Mouse (Mus musculus) forebrain, embryonic 16.5 days (tissue): ENCODE results near the gene Supt3. TPM values are rescaled to one million over a fixed set of nuclear protein-coding genes. Genes with fewer than 3 reads are reported as not detected.
A peak's percentile ranks its signal among the peaks of the same experiment; 100 is the strongest.

Experiments used
- ATAC-seq: fragments of 200-750 bp; cut with Nextera tagmentation; 2 replicates; pipeline ENCODE4 v1.8.0; 2017; ENCODE audit warnings: mild to moderate bottlenecking, moderate library complexity
- H3K27ac ChIP-seq: fragments of 300-500 bp; sonication (generic); 2 replicates; pipeline ENCODE4 v1.5.1; 2014; ENCODE audit warnings: low read length, control low read depth
- H3K27me3 ChIP-seq: fragments of 300-500 bp; sonication (generic); replicated peaks from 2 replicates; pipeline ENCODE4 v1.6.1; 2014; ENCODE audit warnings: low read length; ENCODE audit not compliant: control insufficient read depth, insufficient read depth
- H3K36me3 ChIP-seq: fragments of 300-500 bp; sonication (generic); 2 replicates; pipeline ENCODE4 v1.6.1; 2014; ENCODE audit not compliant: control insufficient read depth, insufficient read depth
- H3K4me1 ChIP-seq: fragments of 300-500 bp; sonication (generic); replicated peaks from 2 replicates; pipeline ENCODE4 v1.6.1; 2014; ENCODE audit warnings: low read length; ENCODE audit not compliant: control insufficient read depth, insufficient read depth
- H3K4me2 ChIP-seq: fragments of 300-500 bp; sonication (generic); 2 replicates; pipeline ENCODE4 v1.6.1; 2014; ENCODE audit warnings: mild to moderate bottlenecking, low read length, control low read depth
- H3K4me3 ChIP-seq: fragments of 300-500 bp; sonication (generic); replicated peaks from 2 replicates; pipeline ENCODE4 v1.5.1; 2014; ENCODE audit warnings: mild to moderate bottlenecking, low read length, control low read depth
- H3K9ac ChIP-seq: fragments of 300-500 bp; sonication (generic); replicated peaks from 2 replicates; pipeline ENCODE4 v1.6.1; 2014; ENCODE audit warnings: low read depth, low read length, control low read depth
- H3K9me3 ChIP-seq: fragments of 300-500 bp; sonication (generic); 2 replicates; pipeline ENCODE4 v1.6.1; 2016; ENCODE audit warnings: low read length; ENCODE audit not compliant: control insufficient read depth
- WGBS: fragments of 180-500 bp; shearing (Covaris S2); extraction: QIAGEN DNeasy Blood & Tissue Kit; methylation state at CpG from one replicate; pipeline ENCODE4 v1.1.7; 2014; 5-methylcytosine and 5-hydroxymethylcytosine counted together
- polyA plus RNA-seq: library from polyadenylated mRNA; unstranded; fragments of >200 nt; fragmentation: Nextera tagmentation; extraction: Ambion mirVana; gene quantifications from 2 replicates; pipeline ENCODE4 v1.2.1, GENCODE M21; 2015

Gene Supt3
- 20.4 and 20.5 TPM in 2 replicates for polyA plus RNA-seq

GRCm38 (mm10) chr17:44776738-44777270, at the start of gene Supt3:
Gene Supt3 (plus strand): TSS chr17:44777152.
- WGBS = under 1% methylated on average over 37 of the region's 40 CpGs
- peak; percentile 95 for ATAC-seq
- Histone ChIP-seq H3K4me3 (peak within 1 kb of the TSS; percentile 96), H3K9ac (peak within 1 kb of the TSS; percentile 99), H3K4me2 (peak within 1 kb of the TSS; percentile 67), H3K27ac (peak within 1 kb of the TSS; percentile 93), H3K9me3 (no peaks in the 10 kb centered on the region), H3K36me3 (no peaks in the 10 kb centered on the region), H3K27me3 (no peaks in the 10 kb centered on the region), H3K4me1 (peaks cover 7% of the 10 kb centered on the region)

- H3K27me3 ChIP-seq = peaks cover 9% of the 10 kb centered on the region; the same call in 1 of the 2 replicates
- H3K4me2 ChIP-seq = no peak overlapping the region
- no peak for ATAC-seq
- no peaks in the 10 kb centered on the region for H3K4me1 ChIP-seq
- no peaks in the 10 kb centered on the region for H3K36me3 ChIP-seq
- H3K27ac ChIP-seq = no peak overlapping the region
- H3K4me3 ChIP-seq = no peak overlapping the region
- no peaks in the 10 kb centered on the region for H3K9me3 ChIP-seq
- no peak overlapping the region for H3K9ac ChIP-seq
Observed at GRCm38 (mm10) chr17:44727675-44728074, 49.3 kb upstream of the Supt3 start.

GRCm38 (mm10) chr17:44728464-44728863, 48.5 kb upstream of the Supt3 start:
- Histone ChIP-seq H3K4me3 (no peak overlapping the region), H3K9ac (no peak overlapping the region), H3K27me3 (peaks cover 11% of the 10 kb centered on the region), H3K9me3 (no peaks in the 10 kb centered on the region), H3K27ac (no peak overlapping the region), H3K4me2 (no peak overlapping the region), H3K4me1 (no peaks in the 10 kb centered on the region), H3K36me3 (no peaks in the 10 kb centered on the region)
- 65% methylated on average over 2 of the region's 2 CpGs for WGBS
- ATAC-seq = no peak

GRCm38 (mm10) chr17:44733544-44734310, 43.2 kb upstream of the Supt3 start:
- peaks cover 37% of the 10 kb centered on the region for H3K27me3 ChIP-seq
- H3K4me3 ChIP-seq = peak overlapping the region; percentile 79
- H3K36me3 ChIP-seq = no peaks in the 10 kb centered on the region
- peaks cover 31% of the 10 kb centered on the region for H3K4me1 ChIP-seq
- 4% methylated on average over 23 of the region's 23 CpGs for WGBS
- no peaks in the 10 kb centered on the region for H3K9me3 ChIP-seq
- no peak overlapping the region for H3K27ac ChIP-seq
- H3K4me2 ChIP-seq = peak overlapping the region; percentile 86
- no peak for ATAC-seq
- no peak overlapping the region for H3K9ac ChIP-seq

GRCm38 (mm10) chr17:44734501-44735222, 42.3 kb upstream of the Supt3 start:
- H3K4me2 ChIP-seq = peak overlapping the region; percentile 86
- H3K36me3 ChIP-seq = no peaks in the 10 kb centered on the region
- WGBS = under 1% methylated on average over 48 of the region's 48 CpGs
- peak; percentile 27 for ATAC-seq
- peak overlapping the region; percentile 79 for H3K4me3 ChIP-seq
- H3K4me1 ChIP-seq = peaks cover 31% of the 10 kb centered on the region
- H3K27me3 ChIP-seq = peaks cover 46% of the 10 kb centered on the region
- H3K27ac ChIP-seq = no peak overlapping the region
- no peaks in the 10 kb centered on the region for H3K9me3 ChIP-seq
- H3K9ac ChIP-seq = peak overlapping the region; percentile 41

GRCm38 (mm10) chr17:44735223-44735990, 41.5 kb upstream of the Supt3 start:
- no peak overlapping the region for H3K27ac ChIP-seq
- H3K4me1 ChIP-seq = peaks cover 31% of the 10 kb centered on the region
- H3K36me3 ChIP-seq = no peaks in the 10 kb centered on the region
- peak overlapping the region; percentile 79 for H3K4me3 ChIP-seq
- H3K4me2 ChIP-seq = peak overlapping the region; percentile 86
- no peaks in the 10 kb centered on the region for H3K9me3 ChIP-seq
- peaks cover 47% of the 10 kb centered on the region for H3K27me3 ChIP-seq
- ATAC-seq = peak; percentile 49; the same call in 1 of the 2 replicates
- H3K9ac ChIP-seq = peak overlapping the region; percentile 64
- WGBS = under 1% methylated on average over 56 of the region's 64 CpGs

GRCm38 (mm10) chr17:44735991-44736561, 40.9 kb upstream of the Supt3 start:
- peaks cover 31% of the 10 kb centered on the region for H3K4me1 ChIP-seq
- ATAC-seq = peak; percentile 81
- WGBS = under 1% methylated on average over 73 of the region's 73 CpGs
- H3K36me3 ChIP-seq = no peaks in the 10 kb centered on the region
- H3K27ac ChIP-seq = no peak overlapping the region; the same call in 1 of the 2 replicates
- peak overlapping the region; percentile 64 for H3K9ac ChIP-seq
- peak overlapping the region; percentile 79 for H3K4me3 ChIP-seq
- peak overlapping the region; percentile 86 for H3K4me2 ChIP-seq
- no peaks in the 10 kb centered on the region for H3K9me3 ChIP-seq
- H3K27me3 ChIP-seq = peaks cover 51% of the 10 kb centered on the region

GRCm38 (mm10) chr17:44737275-44738120, 39.5 kb upstream of the Supt3 start:
- H3K4me2 ChIP-seq = peak overlapping the region; percentile 2; the same call in 1 of the 2 replicates
- no peaks in the 10 kb centered on the region for H3K36me3 ChIP-seq
- no peaks in the 10 kb centered on the region for H3K9me3 ChIP-seq
- peaks cover 46% of the 10 kb centered on the region for H3K27me3 ChIP-seq
- under 1% methylated on average over 33 of the region's 33 CpGs for WGBS
- no peak overlapping the region for H3K9ac ChIP-seq
- no peak overlapping the region for H3K4me3 ChIP-seq
- ATAC-seq = no peak
- H3K27ac ChIP-seq = no peak overlapping the region
- peaks cover 31% of the 10 kb centered on the region for H3K4me1 ChIP-seq
